In genomic region chr11:54618841-54619240, GRCm38 (mm10) we compare ENCODE assay signal across 27 mouse cellular contexts.
DNase-seq lines count a peak whose midpoint lies in the region; ATAC-seq and TF ChIP-seq lines count a peak whose summit lies in the region.
"Had no signal": no experiment of that assay in that cellular context is flagged by ENCODE, and none has a peak within 500 bp of the region (broad histone marks: within the 10 kb centered on the region; RNA-seq: fewer than 3 reads in every experiment).

No protein-coding gene starts in this region.

- DNase-seq in liver, adult 2 months (ENCODE audit: extremely low read depth, low read depth, low spot score) = peak; percentile 16
- DNase-seq in limb, embryonic 10.5 days (ENCODE audit: low spot score) = no peak
- no peak for DNase-seq in urinary bladder, postnatal 14 days (ENCODE audit: low spot score)
- DNase-seq in kidney, adult 2 months = no peak
- DNase-seq: adrenal gland, adult 8-10 months; adrenal gland, postnatal 25 days; cerebellum, adult 18-20 months; cerebellum, adult 9-10 months; cerebellum, postnatal 36 days; forebrain, postnatal 0 days; gastrocnemius, adult 2 months; gastrocnemius, postnatal 14 days; heart, adult 18-20 months; heart, postnatal 10 days; heart, postnatal 36 days had no signal

- TF ChIP-seq POLR2A in liver, adult 2 months (IDR thresholded peaks at IDR 0.05; ENCODE audit: extremely low read depth, insufficient read depth, low read length) = no peak
- TF ChIP-seq POLR2A in kidney, adult 2 months (IDR thresholded peaks at IDR 0.05; ENCODE audit: low read depth, low read length) = no peak

- H3K9ac ChIP-seq in liver, adult 2 months (ENCODE audit: low read depth, low read length) = no peak overlapping the region
- no peak overlapping the region for H3K9ac ChIP-seq in liver, embryonic 12.5 days
- H3K9ac ChIP-seq: embryonic facial prominence, embryonic 12.5 days; embryonic facial prominence, embryonic 15.5 days; forebrain, postnatal 0 days; heart, embryonic 12.5 days; heart, embryonic 15.5 days; hindbrain, embryonic 13.5 days had no signal

- no peak for TF ChIP-seq CTCF in liver, adult 2 months (IDR thresholded peaks at IDR 0.05; ENCODE audit: low read depth, low read length)
- no peak for TF ChIP-seq CTCF in kidney, adult 2 months (conservative IDR thresholded peaks at IDR 0.05; ENCODE audit: insufficient read depth, insufficient read length, low read depth, low read length)

- H3K4me2 ChIP-seq in liver, embryonic 12.5 days = no peak overlapping the region
- H3K4me2 ChIP-seq: embryonic facial prominence, embryonic 12.5 days; embryonic facial prominence, embryonic 15.5 days; heart, embryonic 12.5 days; heart, embryonic 15.5 days; hindbrain, embryonic 13.5 days had no signal

- 73% methylated on average over 2 of the region's 2 CpGs for WGBS in liver, adult 2 months
- WGBS in liver, embryonic 12.5 days (ENCODE audit: insufficient replicate concordance) = 44% methylated on average over 2 of the region's 2 CpGs
- 67% methylated on average over 2 of the region's 2 CpGs for WGBS in limb, embryonic 10.5 days
- WGBS in kidney, adult 2 months = 55% methylated on average over 2 of the region's 2 CpGs

- H3K4me3 ChIP-seq in liver, adult 2 months (ENCODE audit: insufficient read depth, low read depth, low read length) = no peak overlapping the region
- no peak overlapping the region for H3K4me3 ChIP-seq in liver, embryonic 12.5 days
- H3K4me3 ChIP-seq in megakaryocyte, embryonic 14.5 days (replicated peaks) = peak overlapping the region; percentile 21
- H3K4me3 ChIP-seq in limb, embryonic 10.5 days = no peak overlapping the region
- no peak overlapping the region for H3K4me3 ChIP-seq in kidney, adult 2 months (ENCODE audit: insufficient read depth, low read depth, low read length)
- H3K4me3 ChIP-seq: embryonic facial prominence, embryonic 12.5 days; embryonic facial prominence, embryonic 15.5 days; gastrocnemius, adult 2 months; heart, embryonic 12.5 days; heart, embryonic 15.5 days; hindbrain, embryonic 10.5 days; hindbrain, embryonic 13.5 days had no signal

- no peaks in the 10 kb centered on the region for H3K79me2 ChIP-seq in liver, adult 2 months (ENCODE audit: control insufficient read depth, insufficient read depth, low read length)

- peaks cover 15% of the 10 kb centered on the region for H3K36me3 ChIP-seq in liver, adult 2 months (ENCODE audit: control insufficient read depth, insufficient read depth, low read length)
- peaks cover 21% of the 10 kb centered on the region for H3K36me3 ChIP-seq in liver, embryonic 12.5 days
- H3K36me3 ChIP-seq in megakaryocyte, embryonic 14.5 days (replicated peaks; ENCODE audit: low read length) = peaks cover 32% of the 10 kb centered on the region
- H3K36me3 ChIP-seq in limb, embryonic 10.5 days = peaks cover 11% of the 10 kb centered on the region; the same call in 1 of the 2 replicates
- H3K36me3 ChIP-seq in kidney, adult 2 months (ENCODE audit: control insufficient read depth, insufficient read depth, low read length) = no peaks in the 10 kb centered on the region; the same call in 1 of the 2 replicates
- H3K36me3 ChIP-seq: heart, embryonic 15.5 days had no signal

- H3K27me3 ChIP-seq in liver, adult 2 months (ENCODE audit: control insufficient read depth, insufficient read depth, low read length) = no peaks in the 10 kb centered on the region
- no peaks in the 10 kb centered on the region for H3K27me3 ChIP-seq in liver, embryonic 12.5 days (replicated peaks)
- H3K27me3 ChIP-seq in megakaryocyte, embryonic 14.5 days (replicated peaks) = no peaks in the 10 kb centered on the region
- H3K27me3 ChIP-seq in limb, embryonic 10.5 days (ENCODE audit: low read depth, poor library complexity, severe bottlenecking) = no peaks in the 10 kb centered on the region
- H3K27me3 ChIP-seq in kidney, adult 2 months (replicated peaks; ENCODE audit: control insufficient read depth, insufficient read depth, low read length) = no peaks in the 10 kb centered on the region
- H3K27me3 ChIP-seq: embryonic facial prominence, embryonic 12.5 days; embryonic facial prominence, embryonic 15.5 days; heart, embryonic 12.5 days; heart, embryonic 15.5 days; hindbrain, embryonic 13.5 days had no signal

- H3K9me3 ChIP-seq in liver, embryonic 12.5 days (replicated peaks) = no peaks in the 10 kb centered on the region
- no peaks in the 10 kb centered on the region for H3K9me3 ChIP-seq in megakaryocyte, embryonic 14.5 days
- H3K9me3 ChIP-seq in limb, embryonic 10.5 days (replicated peaks) = no peaks in the 10 kb centered on the region
- H3K9me3 ChIP-seq: embryonic facial prominence, embryonic 12.5 days; embryonic facial prominence, embryonic 15.5 days; heart, embryonic 12.5 days; heart, embryonic 15.5 days; hindbrain, embryonic 10.5 days; hindbrain, embryonic 13.5 days had no signal

- H3K4me1 ChIP-seq in liver, adult 2 months (ENCODE audit: control insufficient read depth, insufficient read depth, low read length) = no peaks in the 10 kb centered on the region
- no peaks in the 10 kb centered on the region for H3K4me1 ChIP-seq in liver, embryonic 12.5 days
- peaks cover 46% of the 10 kb centered on the region for H3K4me1 ChIP-seq in megakaryocyte, embryonic 14.5 days
- no peaks in the 10 kb centered on the region for H3K4me1 ChIP-seq in limb, embryonic 10.5 days
- no peaks in the 10 kb centered on the region for H3K4me1 ChIP-seq in kidney, adult 2 months (ENCODE audit: control insufficient read depth, insufficient read depth, low read length)
- H3K4me1 ChIP-seq: embryonic facial prominence, embryonic 12.5 days; embryonic facial prominence, embryonic 15.5 days; heart, embryonic 12.5 days; heart, embryonic 15.5 days; hindbrain, embryonic 10.5 days; hindbrain, embryonic 13.5 days had no signal

- ATAC-seq in liver, embryonic 12.5 days = no peak
- peak; percentile 95 for ATAC-seq in granulocyte monocyte progenitor cell, adult 5-6 weeks (replicated peaks; ENCODE audit: poor library complexity, severe bottlenecking)
- ATAC-seq: activated CD4-positive, CD25-positive, alpha-beta regulatory T cell, adult 4 months; forebrain, embryonic 14.5 days; forebrain, postnatal 0 days; hindbrain, embryonic 16.5 days had no signal

- H3K27ac ChIP-seq in liver, adult 2 months (replicated peaks; ENCODE audit: insufficient read depth, low read depth, low read length) = no peak overlapping the region
- no peak overlapping the region for H3K27ac ChIP-seq in liver, embryonic 12.5 days
- no peak overlapping the region for H3K27ac ChIP-seq in limb, embryonic 10.5 days
- H3K27ac ChIP-seq in kidney, adult 2 months (ENCODE audit: insufficient read depth, low read depth, low read length) = no peak overlapping the region
- H3K27ac ChIP-seq: embryonic facial prominence, embryonic 12.5 days; embryonic facial prominence, embryonic 15.5 days; gastrocnemius, adult 2 months; heart, embryonic 15.5 days; hindbrain, embryonic 10.5 days; hindbrain, embryonic 13.5 days had no signal
